Mouse (Mus musculus): Measurements from ENCODE around the gene Erc1. TPM values are rescaled to one million over a fixed set of nuclear protein-coding genes. Genes with fewer than 3 reads are reported as not detected.

The Erc1 gene
- polyA plus RNA-seq, 1 experiment from 2014 or later, result 19.8 TPM

DNA sequence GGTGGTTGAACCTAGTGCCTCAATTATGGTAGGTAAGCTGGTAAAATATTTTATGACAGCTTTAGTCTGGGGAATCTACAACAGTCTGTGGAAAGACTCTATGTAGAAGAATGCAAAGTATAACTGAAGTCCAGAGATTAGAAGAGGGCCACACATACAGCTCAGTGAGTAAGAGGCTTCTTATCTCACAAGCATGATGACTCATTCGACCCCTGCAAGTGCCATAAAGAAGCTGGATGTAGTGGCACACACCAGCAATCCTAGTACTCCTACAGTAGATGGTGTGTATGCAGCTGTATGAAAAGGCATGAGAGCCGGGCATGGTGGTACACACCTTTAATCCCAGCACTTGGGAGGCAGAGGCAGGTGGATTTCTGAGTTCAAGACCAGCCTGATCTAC is 205.2 kb downstream of the Erc1 start:
- Histone ChIP-seq H3K9me3 (replicated peaks) (no peaks in the 10 kb centered on the region), H3K27me3 (no peaks in the 10 kb centered on the region), H3K9ac (no peak overlapping the region), H3K4me1 (0 out of 2 replicates have a peak, but pooled peaks cover 2% of the 10 kb centered on the region), H3K27ac (no peak overlapping the region), H3K4me3 (replicated peaks) (no peak overlapping the region), H3K36me3 (no peaks in the 10 kb centered on the region), H3K4me2 (no peak overlapping the region)
- no peak for ATAC-seq (replicated peaks; ENCODE audit: low FRiP score)
- WGBS, result 88% methylated on average over 2 of the region's 2 CpGs

GRCm38 (mm10) chr6:119635629-119636028 is 212.3 kb downstream of the Erc1 start:
- no peak overlapping the region for H3K9ac ChIP-seq
- H3K4me2 ChIP-seq, result no peak overlapping the region
- peaks cover 4% of the 10 kb centered on the region; the same call in 1 of the 2 replicates for H3K4me1 ChIP-seq
- 27% methylated on average over 2 of the region's 2 CpGs for whole genome bisulfite sequencing
- no peak for ATAC-seq (replicated peaks; ENCODE audit: low FRiP score)
- 0 out of 2 replicates have a peak overlapping the region, but pooled peaks have one; percentile 18 for H3K27ac ChIP-seq
- no peaks in the 10 kb centered on the region for H3K27me3 ChIP-seq
- no peak overlapping the region for H3K4me3 ChIP-seq (replicated peaks)
- H3K36me3 ChIP-seq, result no peaks in the 10 kb centered on the region
- no peaks in the 10 kb centered on the region for H3K9me3 ChIP-seq (replicated peaks)

- peaks cover 8% of the 10 kb centered on the region for H3K36me3 ChIP-seq
- H3K27ac ChIP-seq, result 0 out of 2 replicates have a peak overlapping the region, but pooled peaks have one; percentile 56
- H3K9me3 ChIP-seq (replicated peaks), result no peaks in the 10 kb centered on the region
- H3K4me1 ChIP-seq, result peaks cover 2% of the 10 kb centered on the region; the same call in 1 of the 2 replicates
- no peaks in the 10 kb centered on the region for H3K27me3 ChIP-seq
- no peak for ATAC-seq (replicated peaks; ENCODE audit: low FRiP score)
- 73% methylated on average over 3 of the region's 3 CpGs for WGBS
- H3K9ac ChIP-seq, result no peak overlapping the region
- H3K4me2 ChIP-seq, result no peak overlapping the region
- no peak overlapping the region for H3K4me3 ChIP-seq (replicated peaks)
Observed at GRCm38 (mm10) chr6:119630622-119631021, 217.3 kb downstream of the Erc1 start.

DNA sequence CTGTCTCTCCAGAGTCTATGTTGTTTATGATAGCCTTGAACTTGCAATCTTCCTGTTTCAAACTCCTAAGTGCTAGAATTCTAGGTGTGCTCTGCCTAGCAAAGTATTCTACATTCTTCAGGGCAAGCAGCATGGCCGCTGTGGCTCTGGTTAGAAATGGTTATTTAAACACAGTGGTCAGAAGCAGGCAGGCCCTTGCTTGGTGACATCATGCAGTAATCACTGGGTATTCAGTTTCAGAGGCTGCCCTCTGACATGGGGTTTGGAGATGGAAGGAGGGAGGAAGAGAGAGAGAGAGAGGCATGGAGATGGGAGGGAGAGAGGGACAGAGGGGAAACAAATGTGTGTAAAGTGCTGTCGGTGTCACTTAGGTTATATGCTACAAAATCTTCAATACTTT is 246.6 kb downstream of the Erc1 start:
- WGBS, result 59% methylated on average over 2 of the region's 2 CpGs
- ATAC-seq (replicated peaks; ENCODE audit: low FRiP score), result no peak

GRCm38 (mm10) chr6:119595440-119595839 is 252.5 kb downstream of the Erc1 start:
- WGBS, result 87% methylated on average over 4 of the region's 4 CpGs
- Histone ChIP-seq H3K27ac (no peak overlapping the region), H3K4me3 (replicated peaks) (no peak overlapping the region), H3K4me2 (no peak overlapping the region), H3K36me3 (peaks cover 13% of the 10 kb centered on the region), H3K27me3 (no peaks in the 10 kb centered on the region), H3K9ac (no peak overlapping the region), H3K4me1 (no peaks in the 10 kb centered on the region), H3K9me3 (replicated peaks) (no peaks in the 10 kb centered on the region)
- no peak for ATAC-seq (replicated peaks; ENCODE audit: low FRiP score)

More for the DNA sequence above, 246.6 kb downstream of the Erc1 start:
- no peak overlapping the region for H3K27ac ChIP-seq
- no peaks in the 10 kb centered on the region for H3K4me1 ChIP-seq
- no peaks in the 10 kb centered on the region for H3K27me3 ChIP-seq
- no peak overlapping the region for H3K4me3 ChIP-seq (replicated peaks)
- H3K9ac ChIP-seq, result no peak overlapping the region
- no peak overlapping the region for H3K4me2 ChIP-seq
- no peaks in the 10 kb centered on the region for H3K36me3 ChIP-seq
- H3K9me3 ChIP-seq (replicated peaks), result no peaks in the 10 kb centered on the region

DNA sequence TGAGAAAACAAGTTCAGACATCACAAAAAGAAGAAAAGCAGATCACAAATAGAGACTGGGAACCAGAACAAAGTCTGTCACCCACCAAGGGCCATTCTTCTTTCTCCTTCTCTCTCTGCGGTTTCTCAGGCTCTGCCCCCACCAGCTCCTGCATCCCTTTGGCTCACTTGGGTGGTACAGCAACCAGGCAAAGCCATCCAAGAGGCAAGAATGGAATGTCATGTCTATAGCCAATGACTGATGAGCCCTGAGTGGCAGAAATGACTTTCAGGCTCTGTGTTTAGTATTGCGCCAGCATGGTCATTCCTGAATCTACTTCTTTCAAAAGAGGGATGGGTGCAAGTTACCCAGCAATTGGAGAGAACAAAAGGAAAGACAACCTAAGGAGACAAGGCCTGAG is 257.1 kb downstream of the Erc1 start:
- H3K4me3 ChIP-seq (replicated peaks), result no peak overlapping the region
- H3K36me3 ChIP-seq, result peaks cover 13% of the 10 kb centered on the region

GRCm38 (mm10) chr6:119587897-119588296 is 260.1 kb downstream of the Erc1 start:
- Histone ChIP-seq H3K9ac (no peak overlapping the region), H3K27ac (no peak overlapping the region), H3K36me3 (peaks cover 9% of the 10 kb centered on the region), H3K9me3 (replicated peaks) (no peaks in the 10 kb centered on the region), H3K27me3 (no peaks in the 10 kb centered on the region), H3K4me1 (peaks cover 35% of the 10 kb centered on the region), H3K4me2 (no peak overlapping the region), H3K4me3 (replicated peaks) (no peak overlapping the region)
- no peak for ATAC-seq (replicated peaks; ENCODE audit: low FRiP score)
- 66% methylated on average over 2 of the region's 2 CpGs for WGBS

More for the DNA sequence above, 257.1 kb downstream of the Erc1 start:
- no peaks in the 10 kb centered on the region for H3K9me3 ChIP-seq (replicated peaks)
- H3K4me1 ChIP-seq, result peaks cover 6% of the 10 kb centered on the region
- H3K27me3 ChIP-seq, result no peaks in the 10 kb centered on the region
- H3K9ac ChIP-seq, result no peak overlapping the region
- H3K27ac ChIP-seq, result no peak overlapping the region
- ATAC-seq (replicated peaks; ENCODE audit: low FRiP score), result no peak
- no peak overlapping the region for H3K4me2 ChIP-seq
- WGBS, result 81% methylated on average over 2 of the region's 2 CpGs

GRCm38 (mm10) chr6:119587454-119587853 is 260.5 kb downstream of the Erc1 start:
- H3K4me1 ChIP-seq, result peaks cover 35% of the 10 kb centered on the region
- H3K4me3 ChIP-seq (replicated peaks), result no peak overlapping the region
- H3K27ac ChIP-seq, result no peak overlapping the region
- no peak for ATAC-seq (replicated peaks; ENCODE audit: low FRiP score)
- peaks cover 8% of the 10 kb centered on the region for H3K36me3 ChIP-seq
- no peak overlapping the region for H3K9ac ChIP-seq
- no peaks in the 10 kb centered on the region for H3K9me3 ChIP-seq (replicated peaks)
- H3K4me2 ChIP-seq, result no peak overlapping the region
- no peaks in the 10 kb centered on the region for H3K27me3 ChIP-seq

DNA sequence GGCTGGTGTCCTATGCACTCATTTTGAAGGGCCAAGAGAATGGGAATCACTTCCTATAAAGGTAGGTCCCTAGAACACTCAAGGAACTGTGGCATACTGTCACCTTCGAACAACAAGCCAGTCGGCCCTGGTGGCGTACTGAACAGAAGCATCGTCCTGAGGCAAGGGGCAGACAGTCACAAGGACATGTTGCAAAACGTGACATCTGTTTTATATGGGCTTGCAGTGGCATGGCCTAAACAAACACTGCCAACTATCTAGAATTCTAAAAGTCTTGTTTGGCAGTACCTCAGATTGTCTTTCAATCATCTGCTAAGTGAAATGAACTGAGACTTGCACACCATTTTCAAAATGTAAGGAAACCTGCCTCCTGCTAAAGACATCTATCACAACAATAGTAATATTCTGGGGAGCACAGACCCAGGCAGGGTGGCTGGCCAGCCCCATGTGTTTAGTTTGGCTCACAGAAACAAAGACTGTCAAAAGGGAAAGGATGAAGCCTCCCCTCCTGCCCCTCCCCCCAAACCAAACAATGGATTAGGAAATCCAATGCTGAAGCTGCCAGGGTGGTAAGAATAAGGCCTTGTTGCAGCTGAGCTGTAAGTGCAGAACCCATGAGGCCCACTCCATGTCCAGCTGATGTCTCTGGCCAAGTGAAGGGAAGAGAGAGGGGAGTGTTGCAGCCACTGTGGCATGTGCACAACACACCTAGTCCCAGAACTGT is 262.2 kb downstream of the Erc1 start:
- H3K36me3 ChIP-seq, result no peaks in the 10 kb centered on the region
- H3K4me1 ChIP-seq, result peaks cover 35% of the 10 kb centered on the region
- no peaks in the 10 kb centered on the region for H3K9me3 ChIP-seq (replicated peaks)
- H3K27ac ChIP-seq, result 0 out of 2 replicates have a peak overlapping the region, but pooled peaks have one; percentile 6
- no peak overlapping the region for H3K4me3 ChIP-seq (replicated peaks)
- no peaks in the 10 kb centered on the region for H3K27me3 ChIP-seq
- 0 out of 2 replicates have a peak, but pooled peaks have one; percentile 33 for ATAC-seq (replicated peaks; ENCODE audit: low FRiP score)
- H3K9ac ChIP-seq, result no peak overlapping the region
- WGBS, result 56% methylated on average over 5 of the region's 5 CpGs
- H3K4me2 ChIP-seq, result no peak overlapping the region

GRCm38 (mm10) chr6:119584061-119584460 is 263.9 kb downstream of the Erc1 start:
- no peaks in the 10 kb centered on the region for H3K36me3 ChIP-seq
- 3% methylated on average over 1 of the region's 1 CpGs for WGBS
- H3K4me2 ChIP-seq, result no peak overlapping the region
- no peak overlapping the region for H3K9ac ChIP-seq
- no peak for ATAC-seq (replicated peaks; ENCODE audit: low FRiP score)
- no peaks in the 10 kb centered on the region for H3K27me3 ChIP-seq
- H3K9me3 ChIP-seq (replicated peaks), result no peaks in the 10 kb centered on the region
- H3K4me3 ChIP-seq (replicated peaks), result no peak overlapping the region
- H3K4me1 ChIP-seq, result peaks cover 38% of the 10 kb centered on the region
- H3K27ac ChIP-seq, result no peak overlapping the region

- H3K9me3 ChIP-seq (replicated peaks), result no peaks in the 10 kb centered on the region
- H3K36me3 ChIP-seq, result no peaks in the 10 kb centered on the region
- no peak overlapping the region for H3K4me2 ChIP-seq
- peaks cover 44% of the 10 kb centered on the region for H3K4me1 ChIP-seq
- H3K9ac ChIP-seq, result no peak overlapping the region
- 86% methylated on average over 5 of the region's 5 CpGs for WGBS
- H3K27me3 ChIP-seq, result no peaks in the 10 kb centered on the region
- H3K4me3 ChIP-seq (replicated peaks), result no peak overlapping the region
- no peak for ATAC-seq (replicated peaks; ENCODE audit: low FRiP score)
- H3K27ac ChIP-seq, result no peak overlapping the region
Observed at GRCm38 (mm10) chr6:119583165-119583564, 264.8 kb downstream of the Erc1 start.

DNA sequence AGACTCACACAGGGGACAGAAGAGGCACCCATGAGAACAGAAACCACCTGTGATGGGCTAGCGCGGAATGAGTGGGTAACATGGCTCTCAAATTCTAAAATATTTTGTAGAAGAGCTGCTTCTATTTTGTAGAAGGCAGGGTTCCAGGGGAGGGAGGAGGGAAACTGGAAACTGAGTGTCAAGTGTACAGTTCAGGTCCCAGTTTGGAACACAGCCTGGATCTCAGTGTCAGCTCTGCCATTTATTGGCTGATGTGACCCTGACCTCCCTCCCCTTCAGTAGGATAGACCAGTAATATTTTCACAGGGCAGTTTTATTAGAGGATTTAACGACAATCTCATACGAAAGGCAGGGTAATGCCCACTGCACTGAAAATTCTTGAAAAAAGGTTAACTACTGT is 271.3 kb downstream of the Erc1 start:
- Histone ChIP-seq H3K4me2 (no peak overlapping the region), H3K4me1 (peaks cover 9% of the 10 kb centered on the region), H3K9me3 (replicated peaks) (no peaks in the 10 kb centered on the region), H3K27ac (no peak overlapping the region), H3K27me3 (no peaks in the 10 kb centered on the region), H3K9ac (no peak overlapping the region), H3K4me3 (replicated peaks) (no peak overlapping the region), H3K36me3 (peaks cover 28% of the 10 kb centered on the region)
- 72% methylated on average over 4 of the region's 4 CpGs for WGBS
- ATAC-seq (replicated peaks; ENCODE audit: low FRiP score), result no peak

DNA sequence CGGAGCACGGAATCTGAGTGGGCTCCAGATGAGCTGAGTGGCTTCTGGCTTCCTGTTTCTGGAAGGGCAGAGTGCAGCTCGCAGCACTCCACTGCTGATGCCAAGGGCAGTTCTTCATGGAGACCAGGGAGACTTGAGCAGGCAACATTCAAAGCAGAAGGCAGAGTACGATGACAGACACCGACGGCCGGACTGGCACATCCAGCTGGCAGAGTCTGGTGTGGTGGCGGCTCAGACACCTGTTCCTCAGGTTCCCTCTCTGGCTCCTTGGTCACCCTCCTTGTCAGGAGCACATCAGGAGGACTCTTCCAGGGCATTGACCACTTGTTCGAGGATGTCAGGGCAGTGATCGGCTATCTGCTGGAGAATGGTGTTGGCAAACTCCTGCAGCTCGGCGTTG is 272.6 kb downstream of the Erc1 start:
- WGBS, result 93% methylated on average over 12 of the region's 12 CpGs
- peaks cover 28% of the 10 kb centered on the region for H3K36me3 ChIP-seq
- no peaks in the 10 kb centered on the region for H3K27me3 ChIP-seq
- no peak overlapping the region for H3K9ac ChIP-seq
- H3K9me3 ChIP-seq (replicated peaks), result no peaks in the 10 kb centered on the region
- peaks cover 9% of the 10 kb centered on the region for H3K4me1 ChIP-seq
- no peak overlapping the region for H3K4me3 ChIP-seq (replicated peaks)
- no peak overlapping the region for H3K4me2 ChIP-seq
- H3K27ac ChIP-seq, result no peak overlapping the region
- no peak for ATAC-seq (replicated peaks; ENCODE audit: low FRiP score)
